Mouse (Mus musculus) heart, adult 2 months (tissue): ENCODE results near the gene Ciita. TPM values are rescaled to one million over a fixed set of nuclear protein-coding genes. Genes with fewer than 3 reads are reported as not detected.

Experiments
- DNase-seq, 2 experiments: peaks; one replicate each; pipeline ENCODE4 v3.0.0; 2021
- H3K27ac ChIP-seq: fragments of 200-600 bp; 2 replicates; pipeline ENCODE4 v1.8.1; 2022
- H3K27me3 ChIP-seq: fragments of 200-500 bp; 2 replicates; pipeline ENCODE4 v1.6.1; 2012; ENCODE audit warnings: mild to moderate bottlenecking, low read length, inconsistent platforms, mixed read lengths; ENCODE audit not compliant: control insufficient read depth, insufficient read depth
- H3K36me3 ChIP-seq: fragments of 200-500 bp; 2 replicates; pipeline ENCODE4 v1.6.1; 2012; ENCODE audit warnings: low read length, inconsistent platforms; ENCODE audit not compliant: control insufficient read depth, insufficient read depth
- H3K4me1 ChIP-seq: fragments of 200-500 bp; 2 replicates; pipeline ENCODE4 v1.6.1; 2011; ENCODE audit warnings: low read length; ENCODE audit not compliant: control insufficient read depth, insufficient read depth
- H3K4me3 ChIP-seq: fragments of 200-600 bp; 2 replicates; pipeline ENCODE4 v1.8.1; 2022
- H3K79me2 ChIP-seq: fragments of 200-500 bp; replicated peaks from 2 replicates; pipeline ENCODE4 v1.6.1; 2012; ENCODE audit warnings: mild to moderate bottlenecking, inconsistent platforms, low read length, moderate library complexity, mixed read lengths; ENCODE audit not compliant: control insufficient read depth, insufficient read depth
- H3K9ac ChIP-seq: fragments of 200-500 bp; 2 replicates; pipeline ENCODE4 v1.6.1; 2012; ENCODE audit warnings: low read depth, mild to moderate bottlenecking, control low read depth, inconsistent platforms, low read length, mixed read lengths
- CTCF ChIP-seq: fragments of 200-600 bp; IDR thresholded peaks from 2 replicates; pipeline ENCODE4 v1.8.1; 2022; ENCODE audit warnings: antibody characterized with exemption, mild to moderate bottlenecking, moderate library complexity
- EP300 ChIP-seq: fragments of 200-500 bp; IDR thresholded peaks from 2 replicates; pipeline ENCODE4 v1.6.1; 2011; ENCODE audit warnings: low read depth, low read length, control low read depth; ENCODE audit not compliant: insufficient read depth
- POLR2A ChIP-seq: fragments of 200-500 bp; IDR thresholded peaks from 2 replicates; pipeline ENCODE4 v1.6.1; 2011; ENCODE audit warnings: mild to moderate bottlenecking, low read depth, low read length, control low read depth; ENCODE audit not compliant: insufficient read depth
- WGBS: fragments of 180-500 bp; shearing (Covaris S2); methylation state at CpG from one replicate; pipeline ENCODE4 v1.1.7; 2018; 5-methylcytosine and 5-hydroxymethylcytosine counted together
- intact Hi-C: fragments of 180-260 bp; cut with DNase I; formaldehyde crosslinking; loops from one replicate; pipeline ENCODE4 v1.15.1; 2025
- polyA plus RNA-seq: library from polyadenylated mRNA; depleted of rRNA; stranded (reverse); fragments of >200 nt; gene quantifications from 2 replicates; pipeline ENCODE4 v1.2.3, GENCODE M21; 2012
- total RNA-seq, 2 experiments: library from RNA; stranded (reverse); gene quantifications; 2 replicates each; pipeline ENCODE4 v1.2.3; 2021

Gene Ciita
- total and polyA plus RNA-seq, 3 experiments: 0.41 to 2.0 (median 0.50) TPM

DNA sequence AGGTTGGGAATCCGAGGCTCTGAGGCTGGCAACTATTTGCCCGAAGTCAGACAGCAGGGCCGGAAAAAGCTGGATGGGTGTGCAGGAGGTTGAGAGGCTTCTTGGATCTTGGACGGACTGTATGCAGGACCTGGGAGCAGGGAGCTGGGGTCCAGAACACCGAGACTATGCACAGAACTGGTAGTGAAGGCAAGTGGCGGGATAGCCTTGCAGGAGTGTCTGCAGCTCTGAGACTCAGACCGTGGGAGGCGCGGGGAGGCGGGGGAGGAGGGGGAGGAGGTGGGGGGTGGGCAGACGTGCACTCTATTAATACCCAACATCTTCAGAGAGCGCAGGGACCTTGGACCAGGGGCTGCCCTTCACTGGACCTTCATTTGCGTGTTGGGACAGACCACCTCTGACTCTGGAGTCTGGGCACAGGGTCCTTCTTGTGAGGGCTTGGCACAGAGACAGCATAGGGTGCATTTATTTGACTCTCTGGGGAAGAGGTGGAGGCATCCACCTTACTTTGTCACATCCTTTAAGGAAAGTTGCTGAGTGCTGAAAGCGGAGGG, 10.1 kb downstream of the Ciita start:
- no peak for DNase-seq
- H3K27me3 ChIP-seq: no peaks in the 10 kb centered on the region; the same call in 1 of the 2 replicates
- WGBS: 11% methylated on average over 14 of the region's 14 CpGs
- H3K27ac ChIP-seq: no peak overlapping the region
- peak overlapping the region; percentile 29 for H3K4me3 ChIP-seq
- TF ChIP-seq EP300 (no peak), POLR2A (no peak), CTCF (no peak)
- peaks cover 2% of the 10 kb centered on the region; the same call in 1 of the 2 replicates for H3K4me1 ChIP-seq
- peak overlapping the region; percentile 22; the same call in 1 of the 2 replicates for H3K9ac ChIP-seq
- intact Hi-C loops: no loop called here
- H3K36me3 ChIP-seq: no peaks in the 10 kb centered on the region
- no peaks in the 10 kb centered on the region for H3K79me2 ChIP-seq

DNA sequence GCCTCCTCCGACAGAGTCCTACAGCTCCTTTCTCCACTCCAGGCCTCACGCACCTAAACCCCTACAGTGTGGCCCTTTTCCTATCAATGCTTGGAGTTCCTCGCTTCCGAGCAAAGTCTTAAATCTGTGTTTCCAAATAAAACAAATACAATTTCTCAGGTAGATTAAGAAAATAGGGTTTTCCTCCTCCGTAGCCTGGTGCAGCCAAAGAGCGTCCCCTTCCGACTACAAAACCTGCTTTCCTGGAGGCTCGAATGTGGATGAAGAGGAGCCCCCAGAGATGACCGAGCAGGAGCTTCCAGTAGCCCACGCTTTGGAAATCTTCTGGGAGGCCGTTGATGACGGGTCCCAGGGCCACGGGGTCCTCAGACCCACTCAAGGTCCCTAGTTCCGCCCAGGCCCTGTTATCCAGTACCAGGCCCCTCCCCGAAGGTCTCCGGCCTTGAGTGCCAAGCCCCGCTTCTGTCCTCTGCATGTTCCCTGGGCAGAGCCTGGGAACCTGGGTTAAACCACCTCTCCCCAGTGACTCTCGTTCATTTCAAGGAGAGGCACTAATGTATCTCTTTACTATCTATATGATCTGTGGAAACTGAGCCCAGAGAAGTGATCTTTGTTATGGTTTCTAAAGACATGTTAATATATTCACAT, 10.8 kb downstream of the Ciita start:
- intact Hi-C loops: no loop called here
- Histone ChIP-seq H3K4me3 (no peak overlapping the region), H3K27ac (no peak overlapping the region), H3K36me3 (no peaks in the 10 kb centered on the region), H3K9ac (no peak overlapping the region), H3K27me3 (no peaks in the 10 kb centered on the region; the same call in 1 of the 2 replicates), H3K79me2 (no peaks in the 10 kb centered on the region), H3K4me1 (peaks cover 2% of the 10 kb centered on the region; the same call in 1 of the 2 replicates)
- WGBS: 82% methylated on average over 18 of the region's 18 CpGs
- DNase-seq: no peak
- TF ChIP-seq CTCF: no peak
- no peak for TF ChIP-seq EP300
- no peak for TF ChIP-seq POLR2A

- H3K36me3 ChIP-seq: no peaks in the 10 kb centered on the region
- H3K27me3 ChIP-seq: no peaks in the 10 kb centered on the region; the same call in 1 of the 2 replicates
- TF ChIP-seq CTCF: no peak
- TF ChIP-seq POLR2A: no peak
- TF ChIP-seq EP300: no peak
- no peaks in the 10 kb centered on the region for H3K79me2 ChIP-seq
- no peak overlapping the region for H3K27ac ChIP-seq
- WGBS: 85% methylated on average over 4 of the region's 4 CpGs
- H3K4me3 ChIP-seq: no peak overlapping the region
- intact Hi-C loops: no loop called here
- H3K4me1 ChIP-seq: peaks cover 2% of the 10 kb centered on the region; the same call in 1 of the 2 replicates
- DNase-seq: no peak
- no peak overlapping the region for H3K9ac ChIP-seq
Observed at GRCm38 (mm10) chr16:10491716-10492115, 11.9 kb downstream of the Ciita start.

GRCm38 (mm10) chr16:10492587-10492986, 12.7 kb downstream of the Ciita start:
- Histone ChIP-seq H3K9ac (no peak overlapping the region), H3K4me3 (no peak overlapping the region), H3K4me1 (peaks cover 2% of the 10 kb centered on the region; the same call in 1 of the 2 replicates), H3K27me3 (no peaks in the 10 kb centered on the region; the same call in 1 of the 2 replicates), H3K79me2 (no peaks in the 10 kb centered on the region), H3K27ac (no peak overlapping the region), H3K36me3 (no peaks in the 10 kb centered on the region)
- DNase-seq: no peak
- intact Hi-C loops: no loop called here
- no peak for TF ChIP-seq CTCF
- no peak for TF ChIP-seq POLR2A
- no peak for TF ChIP-seq EP300
- 81% methylated on average over 3 of the region's 3 CpGs for WGBS

- Histone ChIP-seq H3K9ac (no peak overlapping the region), H3K4me3 (no peak overlapping the region), H3K36me3 (no peaks in the 10 kb centered on the region), H3K4me1 (no peaks in the 10 kb centered on the region; the same call in 1 of the 2 replicates), H3K79me2 (no peaks in the 10 kb centered on the region), H3K27me3 (no peaks in the 10 kb centered on the region), H3K27ac (no peak overlapping the region)
- no peak for DNase-seq
- TF ChIP-seq CTCF (no peak), EP300 (no peak), POLR2A (no peak)
- intact Hi-C loops: no loop called here
- 55% methylated on average over 2 of the region's 2 CpGs for WGBS
Observed at GRCm38 (mm10) chr16:10495824-10496298, 16.0 kb downstream of the Ciita start.

- Histone ChIP-seq H3K27ac (no peak overlapping the region), H3K9ac (no peak overlapping the region), H3K79me2 (no peaks in the 10 kb centered on the region), H3K4me1 (no peaks in the 10 kb centered on the region; the same call in 1 of the 2 replicates), H3K4me3 (no peak overlapping the region), H3K27me3 (no peaks in the 10 kb centered on the region), H3K36me3 (no peaks in the 10 kb centered on the region)
- DNase-seq: no peak
- WGBS: 25% methylated on average over 5 of the region's 5 CpGs
- no peak for TF ChIP-seq EP300
- no peak for TF ChIP-seq CTCF
- intact Hi-C loops: no loop called here
Observed at GRCm38 (mm10) chr16:10498096-10498602, 18.3 kb downstream of the Ciita start.
